Mouse (Mus musculus): Measurements from ENCODE around the gene Abca8b.
"Not testable (repeated sequence)": the region's sequence is repeated elsewhere in the genome, so short reads cannot be mapped to it uniquely, and the experiment has no call there.

The Abca8b gene

DNA sequence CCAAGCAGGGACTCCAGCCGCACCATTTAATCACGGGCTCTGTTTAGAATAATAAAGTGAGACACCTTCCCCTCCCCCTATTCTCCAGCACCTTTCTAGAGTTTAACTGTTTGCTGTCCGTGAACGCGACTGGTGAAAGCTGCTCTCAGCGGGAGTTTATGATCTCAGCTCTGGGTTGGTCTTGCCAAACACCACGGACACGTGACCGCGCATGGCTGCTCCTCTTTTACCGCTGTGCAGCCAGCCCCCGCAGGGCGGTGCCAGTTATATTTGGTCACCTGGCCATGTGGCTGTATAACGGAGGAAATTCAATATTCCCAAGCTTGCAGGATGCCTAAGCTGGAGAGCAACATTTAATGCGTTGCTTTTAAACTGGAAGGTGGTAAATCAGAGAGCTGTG is at the start of gene Abca8b:
Abca8b (minus strand) TSS at position 222 of the 400 bp plus-strand sequence.
- DNase-seq (ENCODE audit: low spot score in 2 of 2) = peak; percentile 75 to 83

DNA sequence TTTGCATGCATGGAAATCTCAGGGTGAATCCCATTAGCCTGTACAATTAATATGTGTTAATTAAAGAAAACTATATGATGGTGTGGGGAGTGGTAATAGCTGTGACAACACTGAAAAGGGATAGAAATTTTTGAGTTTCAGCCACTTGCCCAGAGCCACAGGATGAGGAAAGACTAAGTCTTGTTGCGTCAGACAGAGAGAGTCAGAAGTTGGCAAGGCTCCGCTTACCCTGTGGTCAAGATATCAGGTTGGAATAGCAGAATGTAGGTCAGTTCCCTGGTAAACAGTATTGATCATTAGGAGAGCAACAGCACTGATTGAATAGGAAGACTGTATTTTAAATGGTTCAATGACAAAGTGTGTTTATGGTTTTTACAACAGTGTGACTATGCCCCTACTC is 42.1 kb upstream of the Abca8b start:
- no peak for DNase-seq (ENCODE audit: low spot score in 2 of 2)

DNA sequence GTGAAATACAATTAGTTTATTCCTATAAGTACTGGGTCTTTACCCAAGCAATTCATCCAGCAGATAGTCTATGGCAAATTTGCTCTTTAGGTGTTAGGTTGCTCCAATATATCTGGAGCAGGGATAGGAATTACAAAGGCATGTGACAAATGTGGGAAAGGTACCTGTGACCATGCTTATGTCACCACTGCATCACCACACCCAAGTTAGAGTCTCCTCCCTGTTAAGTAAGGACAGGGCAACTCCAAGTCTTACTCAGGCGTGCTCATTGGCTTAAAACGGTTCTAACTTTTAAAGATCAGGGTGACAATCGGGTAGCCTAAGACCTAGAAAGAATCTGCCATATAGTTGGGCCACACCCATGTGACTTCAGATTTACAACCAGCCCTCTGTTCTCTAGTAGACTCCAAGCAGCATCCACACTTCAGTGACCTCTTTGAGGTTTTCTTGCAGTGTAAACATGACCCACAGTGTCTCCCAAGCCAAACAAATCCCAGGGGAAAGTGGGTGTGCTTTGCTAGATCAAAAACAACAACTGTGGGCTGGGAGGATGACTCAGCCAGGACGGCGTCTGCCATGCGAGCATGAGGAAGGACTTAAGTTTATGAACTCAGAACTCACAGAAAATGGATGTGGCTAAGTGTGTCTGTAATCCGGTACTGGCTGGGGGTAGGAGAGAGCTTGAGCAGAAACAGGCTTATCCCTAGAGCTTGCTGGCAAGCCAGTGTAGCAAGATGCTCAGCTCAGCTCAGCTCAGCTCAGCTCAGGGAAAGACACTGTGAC is 33.5 kb upstream of the Abca8b start:
- DNase-seq (ENCODE audit: low spot score in 2 of 2) = no peak

DNA sequence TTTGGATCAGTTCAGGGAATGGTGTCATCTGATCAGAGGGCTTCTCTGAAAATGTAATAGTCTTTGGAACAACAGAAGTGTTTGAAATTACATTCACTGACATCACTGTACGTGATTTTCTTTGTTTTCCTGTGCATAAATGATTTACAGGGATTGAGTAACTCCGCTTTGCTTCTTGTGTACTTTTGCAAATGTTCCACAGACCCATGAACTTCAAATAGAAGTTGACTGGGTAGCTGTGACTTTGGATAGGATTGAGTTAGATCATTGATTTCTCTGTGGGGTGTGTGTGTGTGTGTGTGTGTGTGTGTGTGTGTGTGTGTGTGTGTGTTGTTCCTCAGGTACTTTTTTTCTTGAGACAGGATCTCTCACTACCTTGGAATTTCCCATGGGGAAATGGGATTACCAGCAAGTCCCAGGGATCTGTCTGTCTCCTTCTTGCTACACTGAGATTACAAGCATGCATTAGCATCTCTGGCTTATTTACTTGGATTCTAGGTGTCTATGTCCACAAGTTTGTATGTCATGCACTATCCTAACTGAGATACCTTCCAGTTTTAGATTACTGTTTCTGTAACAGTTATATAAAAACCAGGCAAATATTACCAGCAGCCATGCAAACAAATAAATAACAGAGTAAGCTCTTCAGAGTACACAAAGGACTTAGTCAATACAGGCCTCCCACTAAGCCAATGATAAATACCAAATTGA is 15.3 kb upstream of the Abca8b start:
- no peak for DNase-seq (ENCODE audit: low spot score in 2 of 2)

DNA sequence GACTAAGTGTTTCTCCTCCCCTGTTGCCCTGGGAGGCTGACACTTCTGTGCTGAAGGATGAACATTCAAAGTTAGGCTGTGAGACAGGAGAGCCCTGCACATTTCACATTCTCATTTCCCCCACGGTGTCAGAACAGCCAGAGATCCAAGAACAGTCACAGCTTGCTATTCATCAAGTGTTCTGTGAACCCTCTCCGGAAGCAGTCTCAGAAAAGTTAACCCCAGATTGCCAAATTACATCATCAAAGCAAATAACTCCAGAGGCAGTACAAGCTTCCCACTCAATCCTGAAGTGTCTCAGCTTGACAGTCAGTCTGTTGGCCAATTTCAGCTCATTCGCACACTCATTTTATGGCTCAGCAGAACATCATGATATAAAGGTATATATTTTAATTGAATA is 632 bp downstream of the Abca8b start:
- DNase-seq (ENCODE audit: low spot score in 2 of 2) = peak; percentile 18 to 37

DNA sequence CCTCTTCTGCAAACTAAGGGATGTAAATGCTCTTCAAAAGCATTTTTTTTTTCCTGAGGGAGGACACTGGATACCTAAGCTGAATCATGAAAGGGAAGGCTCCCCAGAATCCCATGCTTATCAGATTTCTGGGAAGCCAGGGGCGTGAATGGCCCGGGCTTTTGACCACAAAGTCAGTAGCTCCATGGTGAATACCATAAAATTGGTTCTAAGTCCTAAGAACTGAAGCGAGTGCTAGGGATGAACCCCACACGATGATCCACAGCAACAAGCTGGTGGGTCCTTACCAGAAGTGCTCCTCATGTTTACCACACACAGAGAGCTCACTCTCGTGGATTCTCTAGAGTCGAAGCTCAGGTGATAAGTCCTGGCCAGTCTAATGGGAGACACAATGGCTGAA is 1.6 kb downstream of the Abca8b start:
- no peak for DNase-seq (ENCODE audit: low spot score in 2 of 2)

DNA sequence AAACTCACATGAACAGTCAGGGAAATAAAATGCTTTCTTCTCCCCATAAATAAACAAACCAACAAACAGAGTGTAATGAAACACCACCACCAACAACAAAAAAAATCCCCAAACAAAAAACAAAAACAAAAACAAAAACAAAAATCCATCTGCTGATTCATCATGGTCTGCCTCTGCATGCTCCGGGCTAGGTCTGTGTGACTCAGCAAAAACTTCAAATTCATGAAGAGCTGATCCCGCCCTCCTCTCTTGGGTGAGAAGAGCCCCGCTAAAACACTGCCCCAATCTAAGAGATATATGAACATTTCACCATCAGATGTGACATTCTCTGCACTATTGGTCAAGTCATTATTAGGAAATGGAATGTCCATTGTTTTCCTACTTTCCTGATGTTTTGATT is 4.4 kb downstream of the Abca8b start:
- no peak for DNase-seq (ENCODE audit: low spot score in 2 of 2)

DNA sequence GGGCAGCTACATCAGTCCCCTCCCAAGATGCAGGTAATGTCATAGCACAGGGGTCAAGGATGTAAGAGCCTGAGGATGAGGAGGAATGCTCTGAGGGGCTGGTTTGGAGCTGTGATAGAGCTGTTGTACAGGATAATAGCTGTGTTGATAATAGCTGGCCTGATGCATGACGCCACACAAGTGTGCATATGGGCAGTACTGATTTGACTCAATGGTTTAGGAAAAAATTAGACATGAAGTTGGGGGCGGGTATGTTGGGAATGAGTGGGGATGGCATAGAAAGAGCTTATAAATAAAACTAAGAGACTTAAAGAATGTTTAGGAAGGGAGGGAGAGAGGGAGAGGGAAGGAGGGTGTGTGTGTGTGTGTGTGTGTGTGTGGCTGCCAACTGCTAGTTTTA is 5.4 kb downstream of the Abca8b start:
- no peak for DNase-seq (ENCODE audit: low spot score in 2 of 2)

DNA sequence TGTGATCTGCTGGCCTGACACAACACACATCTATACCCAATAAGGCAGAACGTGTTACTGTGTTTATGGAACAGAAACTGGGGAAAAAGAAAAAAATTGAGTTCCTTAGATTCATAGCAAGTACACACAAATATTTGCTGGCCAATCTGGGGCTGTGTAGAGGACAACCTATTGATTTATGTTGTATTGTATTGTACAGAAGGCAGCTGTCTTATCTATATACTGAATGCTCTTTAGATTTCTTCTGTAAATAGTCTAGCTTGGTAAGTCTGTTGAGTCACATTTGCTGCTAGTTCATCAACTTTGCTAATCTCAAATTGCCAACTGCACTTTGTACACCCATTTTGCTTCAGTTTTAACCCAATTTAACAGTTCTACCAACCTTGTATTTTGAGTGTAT is 7.5 kb downstream of the Abca8b start:
- DNase-seq (ENCODE audit: low spot score in 2 of 2) = no peak

DNA sequence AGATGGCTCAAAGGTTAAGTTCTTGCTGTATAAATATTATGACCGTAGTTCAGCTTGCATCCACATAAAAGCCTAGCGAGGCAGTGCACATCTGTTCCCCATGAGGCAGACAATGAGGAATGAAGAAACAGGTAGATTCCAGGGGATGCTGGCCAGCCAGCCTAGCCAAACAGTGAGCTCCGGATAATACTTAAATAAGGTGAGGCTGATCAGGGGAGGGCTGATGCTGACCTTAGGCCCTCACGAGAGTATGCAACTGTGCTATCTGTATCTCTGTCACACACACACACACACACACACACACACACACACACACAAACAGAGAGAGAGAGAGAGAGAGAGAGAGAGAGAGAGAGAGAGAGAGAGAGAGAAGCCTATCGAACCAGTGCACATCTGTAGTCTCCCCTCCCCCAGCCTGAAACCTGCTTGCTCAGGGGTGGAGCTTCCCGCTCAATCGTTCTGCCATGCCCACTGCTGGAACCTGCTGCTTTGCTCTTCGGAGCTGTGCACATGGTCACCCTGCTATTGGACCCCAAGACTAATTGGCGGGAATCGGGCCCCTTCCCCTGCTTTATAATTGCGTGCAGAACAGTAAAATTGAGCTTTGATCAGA is 8.1 kb downstream of the Abca8b start:
- not testable (repeated sequence) for DNase-seq (ENCODE audit: low spot score in 2 of 2)

DNA sequence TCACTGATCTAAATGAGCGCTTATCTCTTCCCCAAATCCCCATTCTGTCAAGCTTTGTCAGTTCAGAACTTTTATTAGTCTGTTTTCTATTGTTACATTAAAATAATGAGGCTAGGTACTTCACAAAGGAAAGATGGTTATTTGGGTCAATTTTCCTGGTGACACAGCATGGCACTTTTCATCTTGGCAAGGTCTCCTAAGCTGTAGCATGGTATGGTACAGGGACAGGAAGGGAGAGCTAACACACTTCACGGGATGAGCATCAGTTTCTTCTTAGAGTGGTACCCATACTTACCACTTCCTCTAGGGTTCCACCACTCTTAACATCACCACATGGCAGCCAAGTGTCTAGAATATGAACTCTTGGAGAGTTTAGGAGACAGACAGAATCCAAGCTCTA is 13.8 kb downstream of the Abca8b start:
- no peak for DNase-seq (ENCODE audit: low spot score in 2 of 2)

DNA sequence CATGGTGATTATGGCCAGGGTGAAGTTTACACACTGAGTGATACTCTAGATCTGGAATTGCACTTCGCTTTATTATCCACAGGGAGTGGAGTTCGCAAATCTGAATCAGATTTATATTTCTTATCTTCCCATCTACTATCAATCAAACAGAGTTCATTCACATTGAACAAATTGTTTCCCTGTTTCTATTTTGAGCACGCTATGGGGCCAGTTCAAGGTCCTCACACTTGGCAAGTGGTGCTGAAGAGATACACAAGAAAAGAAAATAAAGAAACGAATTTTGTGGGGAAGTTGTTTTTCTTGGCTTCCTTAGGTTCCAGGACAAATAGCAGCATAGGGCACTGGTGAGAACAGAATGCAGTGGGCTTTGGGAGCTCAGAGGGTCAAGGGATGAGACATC is 25.1 kb downstream of the Abca8b start:
- DNase-seq (ENCODE audit: low spot score in 2 of 2) = no peak

DNA sequence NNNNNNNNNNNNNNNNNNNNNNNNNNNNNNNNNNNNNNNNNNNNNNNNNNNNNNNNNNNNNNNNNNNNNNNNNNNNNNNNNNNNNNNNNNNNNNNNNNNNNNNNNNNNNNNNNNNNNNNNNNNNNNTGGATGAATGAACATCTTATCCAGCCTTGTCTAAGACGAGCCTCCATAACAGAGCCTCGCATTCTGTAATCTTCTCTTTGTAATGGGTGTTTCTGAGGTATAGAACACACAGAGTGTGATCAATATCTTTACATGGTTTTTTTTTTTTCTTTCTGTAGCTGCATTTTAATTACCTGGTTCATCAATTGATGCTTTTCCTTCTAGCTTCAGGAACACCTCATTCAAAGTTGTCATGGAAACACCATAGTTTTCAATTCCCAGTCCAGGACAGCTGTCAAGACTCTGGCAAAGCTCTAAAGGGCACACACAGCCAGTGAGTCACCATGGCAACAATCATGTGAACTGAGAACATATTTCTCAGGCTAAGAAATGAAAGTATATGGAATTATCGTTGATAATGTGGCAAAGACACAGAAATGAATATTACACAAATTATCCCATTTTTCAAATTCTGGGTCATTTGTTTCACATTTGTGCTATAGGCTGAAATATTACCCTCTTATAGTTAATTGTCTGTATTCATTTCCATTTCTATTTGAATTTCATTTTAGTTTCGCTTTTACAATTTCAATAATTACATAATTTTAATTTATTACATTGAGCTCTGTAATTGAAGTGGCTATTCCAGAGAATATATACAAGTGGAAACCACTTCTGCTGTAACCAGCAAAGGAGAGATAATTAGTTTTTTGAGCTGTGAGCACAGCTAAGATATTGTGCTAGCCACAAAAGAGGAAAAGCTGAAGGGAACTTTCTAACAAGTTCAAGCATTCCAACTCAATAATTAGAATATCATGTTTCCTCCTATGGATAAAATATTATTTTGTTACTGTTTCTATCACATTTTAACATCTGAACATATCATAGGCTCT is 33.9 kb downstream of the Abca8b start:
- no peak for DNase-seq (ENCODE audit: low spot score in 2 of 2)

DNA sequence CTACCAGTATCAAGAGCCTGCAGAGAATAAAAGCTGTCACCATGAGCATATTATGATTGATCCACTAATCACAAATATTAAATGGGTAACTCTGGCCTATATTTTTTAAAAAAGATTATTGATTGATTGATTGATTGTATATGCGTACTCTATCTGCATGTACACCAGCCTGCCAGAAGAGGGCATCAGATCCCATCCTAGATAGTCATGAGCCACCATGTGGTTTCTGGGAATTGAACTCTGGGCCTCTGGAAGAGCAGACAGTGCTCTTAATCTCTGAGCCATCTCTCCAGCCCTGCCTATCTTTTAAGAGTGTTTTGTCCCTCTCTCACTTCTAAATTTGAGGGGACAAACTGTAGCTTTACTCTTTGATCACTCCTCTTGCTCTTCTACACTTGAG is 40.5 kb downstream of the Abca8b start:
- DNase-seq (ENCODE audit: low spot score in 2 of 2) = no peak

DNA sequence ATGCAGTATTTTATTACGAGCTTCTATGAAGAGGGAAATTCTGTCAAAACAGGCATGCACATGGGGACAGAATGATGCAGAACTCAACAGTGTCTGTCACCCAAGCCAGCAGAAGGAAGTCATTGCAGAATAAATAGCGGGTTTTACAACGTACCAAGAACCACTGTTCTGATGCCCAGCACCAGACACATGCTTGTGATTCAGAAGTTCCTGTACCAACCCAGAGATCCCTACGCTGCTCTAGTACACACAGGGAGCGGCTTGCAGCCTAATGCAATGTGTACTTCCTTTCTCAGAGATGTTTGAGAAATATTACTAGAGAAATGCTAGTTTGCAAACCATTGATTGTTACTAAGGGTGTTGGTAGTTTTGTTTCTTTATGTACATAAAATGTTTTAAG is 58.7 kb downstream of the Abca8b start:
- no peak for DNase-seq (ENCODE audit: low spot score in 2 of 2)

DNA sequence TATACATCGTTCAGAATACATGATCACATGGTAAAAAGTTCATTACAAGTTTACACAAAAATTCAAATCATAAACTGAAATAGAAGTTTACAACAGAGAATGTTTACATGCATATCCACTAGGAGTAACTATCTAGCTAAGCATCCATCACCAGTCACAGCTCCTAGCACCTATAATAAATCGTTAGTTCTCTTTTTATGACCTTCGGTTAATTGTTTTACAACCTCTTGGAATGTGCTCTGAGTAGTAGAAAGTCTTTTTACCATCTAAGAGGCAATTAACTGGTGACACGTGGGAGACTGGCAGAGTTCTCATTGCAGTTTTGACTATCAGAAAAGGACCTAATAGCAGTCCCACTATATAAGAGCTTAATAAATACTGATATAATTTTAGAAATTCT is 62.4 kb downstream of the Abca8b start:
- DNase-seq (ENCODE audit: low spot score in 2 of 2) = not testable (repeated sequence)

DNA sequence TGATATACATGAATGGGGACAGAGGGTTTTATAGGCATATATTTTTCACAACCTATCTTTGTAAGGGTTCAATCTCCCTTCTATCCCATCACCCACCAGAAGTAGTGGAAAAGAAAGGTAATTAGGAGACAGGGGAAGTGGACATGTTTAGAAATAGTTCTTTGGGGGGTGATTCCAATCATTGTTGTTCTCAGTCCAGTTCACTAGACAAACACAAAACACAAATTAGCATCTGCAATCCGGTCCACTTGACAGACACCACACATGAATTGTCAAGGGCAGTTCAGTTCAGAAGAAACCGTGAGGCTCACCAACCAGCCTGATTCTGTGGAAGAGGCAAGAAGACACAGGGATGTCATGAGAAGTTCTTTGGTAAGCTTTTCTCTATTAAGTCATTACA is 67.2 kb downstream of the Abca8b start:
- no peak for DNase-seq (ENCODE audit: low spot score in 2 of 2)

DNA sequence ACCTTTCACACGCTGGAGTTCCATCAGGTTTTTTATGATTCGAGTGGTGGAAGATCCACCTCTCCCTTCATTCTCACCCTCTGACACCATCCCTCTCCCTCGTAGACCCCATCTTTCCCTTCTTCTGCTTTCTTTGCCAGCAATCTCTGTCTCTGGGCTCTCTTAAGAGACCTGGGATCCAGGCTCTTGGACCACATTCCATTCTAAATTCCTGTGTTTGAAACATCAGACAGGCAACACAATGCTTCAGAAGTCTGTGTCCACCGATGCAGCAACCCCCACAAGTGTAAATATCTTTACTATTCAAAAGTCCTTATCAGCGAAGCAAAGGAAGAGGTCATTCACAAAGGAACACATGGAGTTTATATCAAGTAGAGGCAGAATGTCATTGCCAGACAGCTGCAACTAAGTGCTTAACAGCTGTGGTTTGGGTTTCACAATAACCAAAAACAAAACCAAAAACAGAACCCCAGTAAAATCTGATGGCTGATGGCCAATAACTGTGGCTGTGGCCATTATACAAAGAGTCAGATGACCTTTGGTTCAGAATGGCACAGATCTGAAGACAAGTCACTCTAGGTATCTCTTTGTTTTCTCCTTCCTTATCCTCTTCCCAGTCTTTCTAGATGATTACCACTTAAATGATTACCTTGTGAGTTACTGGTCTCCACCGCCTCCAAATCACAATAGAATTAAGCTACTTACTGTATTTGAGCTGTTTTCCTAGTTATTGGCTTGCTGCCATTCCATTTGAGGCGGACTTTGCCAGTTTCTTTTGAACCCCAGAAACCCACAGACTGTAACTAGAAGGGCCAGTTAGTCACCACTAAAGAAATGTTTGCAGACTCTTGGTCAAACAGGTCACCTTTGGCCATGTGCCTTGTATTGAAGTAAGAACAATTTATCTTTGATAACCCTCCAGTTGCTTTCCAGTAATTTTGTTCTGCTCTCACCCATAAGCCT is 68.6 kb downstream of the Abca8b start:
- DNase-seq (ENCODE audit: low spot score in 2 of 2) = no peak

DNA sequence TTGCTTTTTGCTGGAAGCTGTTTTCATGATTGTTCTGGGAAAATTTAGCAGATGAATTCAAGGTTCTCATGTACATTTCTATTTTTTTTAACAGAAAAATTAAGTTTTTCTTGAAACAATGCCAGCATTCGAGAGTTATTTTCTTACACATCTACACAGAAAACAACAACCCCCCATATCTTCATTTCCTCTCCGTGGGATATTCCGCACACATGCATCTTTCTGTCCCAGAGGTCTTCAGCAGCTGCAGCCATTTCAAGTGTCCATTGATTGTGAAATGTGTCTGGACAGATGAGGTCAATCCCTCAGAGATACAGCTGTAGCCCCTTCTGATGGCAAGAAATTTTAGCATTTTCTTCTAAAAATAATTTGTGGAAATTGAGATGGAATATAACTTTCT is 73.4 kb downstream of the Abca8b start:
- no peak for DNase-seq (ENCODE audit: low spot score in 2 of 2)

DNA sequence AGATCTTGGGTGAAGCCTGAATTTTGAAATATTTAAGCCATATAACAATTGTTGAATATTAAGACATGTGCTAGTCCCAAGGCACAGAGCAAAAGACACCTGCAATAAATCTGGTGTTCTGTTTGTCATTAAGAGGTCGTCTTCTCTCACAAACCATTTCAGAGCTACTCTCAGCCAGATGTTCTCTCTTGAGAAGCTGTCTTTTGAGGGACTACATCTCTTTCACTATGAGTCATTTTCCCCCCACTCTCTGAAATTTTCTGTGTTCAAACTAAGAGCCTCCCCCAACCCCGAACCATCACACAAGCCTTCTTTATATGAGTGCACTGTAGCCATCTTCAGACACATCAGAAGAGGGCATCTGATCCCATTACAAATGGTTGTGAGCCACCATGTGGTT is 76.2 kb downstream of the Abca8b start:
- DNase-seq (ENCODE audit: low spot score in 2 of 2) = no peak

DNA sequence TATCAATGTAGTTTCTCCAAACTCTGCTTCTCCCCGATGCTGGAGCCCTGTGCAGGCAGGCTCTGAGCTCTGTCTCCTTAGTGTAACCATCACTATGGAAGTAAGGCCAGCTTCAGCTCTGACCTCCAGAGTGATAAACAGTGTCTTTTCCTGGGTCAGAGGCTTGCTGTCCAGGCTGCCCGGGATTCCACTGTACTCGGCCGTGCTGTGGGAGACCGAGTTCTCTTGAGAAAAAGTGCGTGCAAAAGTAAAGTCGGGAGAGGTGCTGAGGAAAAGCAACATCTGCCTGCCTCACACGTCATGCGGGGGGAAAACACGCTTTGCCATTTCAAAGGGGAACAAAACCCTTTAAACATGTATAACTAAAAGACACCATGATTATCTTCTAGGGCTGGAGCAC is 79.0 kb downstream of the Abca8b start:
- no peak for DNase-seq (ENCODE audit: low spot score in 2 of 2)
